Mouse (Mus musculus) limb, embryonic 11.5 days (tissue): ENCODE results near the gene Hadh. TPM values are rescaled to one million over a fixed set of nuclear protein-coding genes. Genes with fewer than 3 reads are reported as not detected.

Source experiments
- ATAC-seq: fragments of 200-750 bp; cut with Nextera tagmentation; 2 replicates; pipeline ENCODE4 v1.8.0; 2017; ENCODE audit warnings: low read depth; ENCODE audit not compliant: insufficient number of reproducible peaks, low FRiP score, low TSS enrichment
- DNase-seq: peaks from one replicate; pipeline ENCODE4 v3.0.0-alpha.2; 2015; ENCODE audit warnings: low spot score
- H3K27ac ChIP-seq: fragments of 300-500 bp; sonication (generic); replicated peaks from 2 replicates; pipeline ENCODE4 v1.5.1; 2014; ENCODE audit warnings: low read depth, mild to moderate bottlenecking, low read length
- H3K27me3 ChIP-seq: fragments of 300-500 bp; sonication (generic); 2 replicates; pipeline ENCODE4 v1.6.1; 2014; ENCODE audit warnings: mild to moderate bottlenecking, low read length, mixed read lengths; ENCODE audit not compliant: control insufficient read depth, insufficient read depth
- H3K36me3 ChIP-seq: fragments of 300-500 bp; sonication (generic); 2 replicates; pipeline ENCODE4 v1.6.1; 2014; ENCODE audit warnings: mild to moderate bottlenecking, low read length, moderate library complexity, mixed read lengths; ENCODE audit not compliant: control insufficient read depth, insufficient read depth
- H3K4me1 ChIP-seq: fragments of 300-500 bp; sonication (generic); 2 replicates; pipeline ENCODE4 v1.6.1; 2014; ENCODE audit warnings: low read length, mixed read lengths; ENCODE audit not compliant: control insufficient read depth, insufficient read depth
- H3K4me2 ChIP-seq: fragments of 300-500 bp; sonication (generic); 2 replicates; pipeline ENCODE4 v1.6.1; 2014; ENCODE audit warnings: low read depth, mild to moderate bottlenecking, moderate library complexity; ENCODE audit not compliant: severe bottlenecking
- H3K4me3 ChIP-seq: fragments of 300-500 bp; sonication (generic); 2 replicates; pipeline ENCODE4 v1.5.1; 2014; ENCODE audit warnings: low read depth, low read length
- H3K9ac ChIP-seq: fragments of 300-500 bp; sonication (generic); 2 replicates; pipeline ENCODE4 v1.6.1; 2014; ENCODE audit warnings: mild to moderate bottlenecking, low read length
- H3K9me3 ChIP-seq: fragments of 300-500 bp; sonication (generic); 2 replicates; pipeline ENCODE4 v1.6.1; 2016; ENCODE audit warnings: low read length; ENCODE audit not compliant: control insufficient read depth
- WGBS: fragments of 180-500 bp; shearing (Covaris S2); extraction: QIAGEN DNeasy Blood & Tissue Kit; methylation state at CpG from one replicate; pipeline ENCODE4 v1.1.7; 2014; 5-methylcytosine and 5-hydroxymethylcytosine counted together
- polyA plus RNA-seq: library from polyadenylated mRNA; unstranded; fragments of >200 nt; fragmentation: Nextera tagmentation; extraction: Ambion mirVana; gene quantifications from 2 replicates; pipeline ENCODE4 v1.2.1, GENCODE M21; 2014

The Hadh gene
- polyA plus RNA-seq, 1 experiment from 2014 or later, result 114 TPM

DNA sequence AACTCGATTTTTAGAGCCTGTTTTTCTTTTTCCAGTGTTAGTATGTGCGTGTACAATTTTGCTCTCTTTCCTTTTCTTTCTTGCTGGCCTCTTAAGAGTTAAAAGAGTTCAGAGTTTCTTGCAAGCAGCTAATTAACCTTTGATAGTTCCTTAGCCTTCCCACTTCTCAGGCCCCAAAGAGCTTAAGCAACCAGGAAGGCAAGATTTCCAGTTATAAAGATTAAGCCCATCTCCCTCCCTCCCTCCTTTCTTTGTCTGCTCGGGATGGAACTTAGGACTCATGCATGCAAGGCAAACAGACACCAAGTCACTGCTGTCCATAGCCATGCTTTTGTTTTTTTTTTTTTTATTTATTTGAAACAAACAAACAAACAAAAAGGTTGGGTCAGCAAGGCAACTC lies 21.1 kb upstream of the Hadh start:
- Histone ChIP-seq H3K4me2 (no peak overlapping the region), H3K27me3 (no peaks in the 10 kb centered on the region), H3K36me3 (no peaks in the 10 kb centered on the region), H3K4me3 (no peak overlapping the region), H3K9ac (no peak overlapping the region), H3K27ac (no peak overlapping the region), H3K9me3 (no peaks in the 10 kb centered on the region), H3K4me1 (0 out of 2 replicates have a peak, but pooled peaks cover 3% of the 10 kb centered on the region)
- DNase-seq, result no peak
- ATAC-seq, result no peak
- WGBS, result 76% methylated on average over 3 of the region's 3 CpGs

GRCm38 (mm10) chr3:131292349-131292748 lies 20.4 kb upstream of the Hadh start:
- Histone ChIP-seq H3K36me3 (no peaks in the 10 kb centered on the region), H3K27me3 (no peaks in the 10 kb centered on the region), H3K4me3 (no peak overlapping the region), H3K9ac (no peak overlapping the region), H3K9me3 (no peaks in the 10 kb centered on the region), H3K4me1 (no peaks in the 10 kb centered on the region), H3K4me2 (no peak overlapping the region), H3K27ac (no peak overlapping the region)
- 88% methylated on average over 2 of the region's 2 CpGs for WGBS
- ATAC-seq (no peak), DNase-seq (no peak)

GRCm38 (mm10) chr3:131291890-131292289 lies 20.0 kb upstream of the Hadh start:
- DNase-seq, result no peak
- no peaks in the 10 kb centered on the region for H3K9me3 ChIP-seq
- H3K4me3 ChIP-seq, result no peak overlapping the region
- H3K36me3 ChIP-seq, result no peaks in the 10 kb centered on the region
- H3K9ac ChIP-seq, result no peak overlapping the region
- H3K27ac ChIP-seq, result no peak overlapping the region
- no peaks in the 10 kb centered on the region for H3K27me3 ChIP-seq
- WGBS, result 90% methylated on average over 4 of the region's 4 CpGs
- no peak overlapping the region for H3K4me2 ChIP-seq
- H3K4me1 ChIP-seq, result no peaks in the 10 kb centered on the region
- ATAC-seq, result no peak

GRCm38 (mm10) chr3:131274151-131274550 lies 2.2 kb upstream of the Hadh start:
- H3K36me3 ChIP-seq, result no peaks in the 10 kb centered on the region
- H3K9ac ChIP-seq, result no peak overlapping the region
- H3K9me3 ChIP-seq, result no peaks in the 10 kb centered on the region
- WGBS, result 81% methylated on average over 4 of the region's 4 CpGs
- no peak overlapping the region for H3K27ac ChIP-seq
- DNase-seq (no peak), ATAC-seq (no peak)
- no peaks in the 10 kb centered on the region for H3K27me3 ChIP-seq
- no peak overlapping the region for H3K4me3 ChIP-seq
- no peak overlapping the region for H3K4me2 ChIP-seq
- H3K4me1 ChIP-seq, result peaks cover 9% of the 10 kb centered on the region

DNA sequence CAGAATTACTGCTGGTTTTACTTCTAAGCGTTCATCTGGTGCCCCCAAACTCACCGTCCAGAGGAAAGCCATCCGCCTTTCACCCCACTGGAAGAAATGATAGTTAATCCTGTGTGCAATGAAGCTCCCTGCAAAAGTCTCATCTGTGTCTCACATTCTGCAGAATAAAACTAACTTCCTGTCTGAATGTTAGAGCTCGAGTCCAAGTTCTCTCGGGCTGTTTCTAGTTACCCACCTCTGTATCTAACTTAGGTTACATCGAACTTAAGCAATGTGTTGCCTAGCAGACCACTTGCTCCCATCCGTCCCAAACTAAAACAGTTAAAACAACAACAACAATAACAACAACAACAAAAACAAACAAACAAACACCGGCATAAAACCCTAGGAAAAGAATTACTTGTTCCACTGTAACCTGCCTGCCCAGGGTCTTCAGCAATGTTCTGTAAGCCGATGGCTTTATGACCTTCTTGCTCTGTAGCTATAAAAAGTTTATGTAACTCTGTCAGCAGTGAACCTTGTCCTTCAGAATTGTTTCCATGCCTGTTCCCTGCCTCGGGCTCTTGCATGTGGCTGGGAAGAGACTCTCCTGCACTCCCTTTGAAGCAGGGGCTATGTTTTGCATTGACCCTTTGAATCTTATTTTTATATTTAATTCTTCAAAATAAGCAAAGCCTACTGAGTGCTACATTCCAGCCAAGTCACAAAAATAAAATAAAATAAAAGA lies 636 bp upstream of the Hadh start:
- H3K4me1 ChIP-seq, result peaks cover 9% of the 10 kb centered on the region
- DNase-seq (peak; percentile 37), ATAC-seq (no peak)
- no peaks in the 10 kb centered on the region for H3K27me3 ChIP-seq
- no peak overlapping the region for H3K27ac ChIP-seq
- peak overlapping the region; percentile 81 for H3K4me2 ChIP-seq
- H3K4me3 ChIP-seq, result peak overlapping the region; percentile 65
- 0 out of 2 replicates have a peak overlapping the region, but pooled peaks have one; percentile 5 for H3K9ac ChIP-seq
- 31% methylated on average over 10 of the region's 10 CpGs for WGBS
- H3K36me3 ChIP-seq, result no peaks in the 10 kb centered on the region
- no peaks in the 10 kb centered on the region for H3K9me3 ChIP-seq

DNA sequence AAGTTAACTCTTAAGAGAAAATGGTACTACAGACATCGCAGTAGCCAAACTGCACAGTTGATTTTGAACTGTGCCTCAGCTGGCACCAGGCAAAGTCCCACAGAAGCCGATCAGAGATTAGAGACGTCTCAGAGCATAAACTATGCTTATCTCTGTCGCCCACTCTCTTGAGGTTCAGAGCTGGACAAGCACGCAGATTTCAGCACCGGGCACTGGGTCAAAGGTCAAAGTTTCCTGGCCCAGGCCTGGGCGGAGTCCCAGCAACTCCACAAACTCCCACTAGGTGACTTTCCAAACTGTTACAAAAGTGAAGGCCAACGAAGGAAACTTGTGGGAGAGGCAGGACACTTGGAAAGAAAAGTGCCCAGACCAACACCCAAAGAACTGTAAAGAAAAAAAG lies 744 bp downstream of the Hadh start:
- Histone ChIP-seq H3K9me3 (no peaks in the 10 kb centered on the region), H3K4me3 (peak overlapping the region; percentile 65), H3K27me3 (no peaks in the 10 kb centered on the region), H3K4me2 (peak overlapping the region; percentile 81), H3K36me3 (no peaks in the 10 kb centered on the region), H3K9ac (peak overlapping the region; percentile 68), H3K4me1 (peaks cover 9% of the 10 kb centered on the region), H3K27ac (no peak overlapping the region)
- DNase-seq, result peak; percentile 74
- ATAC-seq, result no peak
- WGBS, result 9% methylated on average over 8 of the region's 8 CpGs

DNA sequence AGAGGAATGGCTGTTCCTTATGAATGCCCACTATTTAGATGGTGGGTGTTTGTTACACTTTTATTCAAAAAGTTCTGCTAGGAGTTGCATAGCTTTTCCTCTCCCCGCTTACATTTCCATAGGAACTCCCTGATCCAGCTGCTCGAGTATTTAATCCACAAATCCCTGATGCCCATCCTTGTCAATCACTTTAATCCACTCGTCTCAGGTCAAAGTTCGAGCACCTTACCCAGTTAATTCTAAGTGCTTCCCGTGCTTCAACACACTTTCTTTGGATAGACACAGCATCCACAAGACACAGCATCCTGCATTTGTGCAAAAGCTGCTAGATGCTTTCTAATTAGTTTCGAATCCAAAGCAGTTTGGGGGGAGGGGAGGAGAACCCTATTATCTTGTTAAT lies 1.5 kb downstream of the Hadh start:
- Histone ChIP-seq H3K36me3 (no peaks in the 10 kb centered on the region), H3K4me1 (peaks cover 9% of the 10 kb centered on the region), H3K4me2 (no peak overlapping the region; the same call in 1 of the 2 replicates), H3K9me3 (no peaks in the 10 kb centered on the region), H3K27me3 (no peaks in the 10 kb centered on the region), H3K27ac (no peak overlapping the region), H3K9ac (no peak overlapping the region), H3K4me3 (no peak overlapping the region)
- ATAC-seq (no peak), DNase-seq (no peak)
- WGBS, result 69% methylated on average over 6 of the region's 6 CpGs

GRCm38 (mm10) chr3:131266366-131267050 lies 5.4 kb downstream of the Hadh start:
- Histone ChIP-seq H3K27me3 (no peaks in the 10 kb centered on the region), H3K4me2 (no peak overlapping the region), H3K9me3 (no peaks in the 10 kb centered on the region), H3K27ac (no peak overlapping the region), H3K9ac (no peak overlapping the region), H3K4me3 (no peak overlapping the region), H3K4me1 (peaks cover 9% of the 10 kb centered on the region), H3K36me3 (no peaks in the 10 kb centered on the region)
- DNase-seq (no peak), ATAC-seq (no peak)
- WGBS, result 90% methylated on average over 3 of the region's 3 CpGs
